Mouse (Mus musculus): ENCODE results near the gene Tmem53. TPM values are rescaled to one million over a fixed set of nuclear protein-coding genes. Genes with fewer than 3 reads are reported as not detected.

Tmem53 gene
- 43.2 and 65.9 TPM in 2 replicates for total RNA-seq (2014; rRNA removed; ENCODE audit: low replicate concordance)
- polyA plus RNA-seq (2015; fragmentation: Nextera tagmentation; extraction: Ambion mirVana): 59.2 and 63.5 TPM in 2 replicates

DNA sequence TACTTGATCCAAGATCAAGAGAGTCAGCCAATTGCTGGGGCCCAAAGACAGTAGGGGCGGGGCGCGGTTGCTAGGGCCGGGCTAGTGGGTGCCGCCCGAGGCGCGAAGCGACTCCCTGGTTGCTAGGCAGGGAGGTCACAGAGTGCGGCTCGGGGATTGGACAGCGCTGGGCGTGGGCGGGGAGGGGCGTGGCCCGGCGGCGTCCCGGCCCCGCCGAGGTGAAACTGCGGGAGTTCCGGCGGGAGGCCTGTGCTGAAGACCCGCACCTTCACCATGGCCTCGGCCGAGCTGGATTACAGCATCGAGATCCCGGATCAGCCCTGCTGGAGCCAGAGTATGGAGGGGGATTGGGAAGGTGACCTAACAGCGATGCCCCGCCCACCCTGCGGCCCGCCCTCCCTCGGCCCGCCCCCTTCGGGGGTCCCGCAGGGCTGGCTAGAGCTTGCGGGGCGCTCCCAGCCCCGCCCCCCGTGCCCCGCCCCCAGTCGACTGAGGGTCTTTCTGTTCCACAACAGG, at the start of gene Tmem53, which contains the start of gene Armh1:
Gene Tmem53, plus strand, starts transcription at position 151 of the 516 bp plus-strand sequence.
Gene Armh1, minus strand, starts transcription at position 325 of the 516 bp plus-strand sequence.
- ATAC-seq (ENCODE audit: insufficient read depth, low read depth) (peak; percentile 98), DNase-seq (ENCODE audit: low spot score) (peak; percentile 93)
- H3K9ac ChIP-seq (replicated peaks; ENCODE audit: low read depth, low read length): peak within 1 kb of the TSS; percentile 73
- H3K4me3 ChIP-seq (ENCODE audit: low read depth, low read length): peak within 1 kb of the TSS; percentile 71
- H3K4me1 ChIP-seq (ENCODE audit: control insufficient read depth, insufficient read depth): peaks cover 26% of the 10 kb centered on the region
- H3K27me3 ChIP-seq (ENCODE audit: control insufficient read depth, insufficient read depth, low read length): no peaks in the 10 kb centered on the region
- no peaks in the 10 kb centered on the region for H3K9me3 ChIP-seq (replicated peaks; ENCODE audit: control insufficient read depth, low read length)
- TF ChIP-seq CTCF (IDR thresholded peaks at IDR 0.05; ENCODE audit: low read depth) (no peak), EP300 (IDR thresholded peaks at IDR 0.05; ENCODE audit: low read depth) (no peak)
- H3K36me3 ChIP-seq (replicated peaks; ENCODE audit: control insufficient read depth, insufficient read depth, low read length): no peaks in the 10 kb centered on the region
- under 1% methylated on average over 36 of the region's 43 CpGs for WGBS
- H3K4me2 ChIP-seq (ENCODE audit: low read depth, low read length): peak within 1 kb of the TSS; percentile 71
- peak within 1 kb of the TSS; percentile 88 for H3K27ac ChIP-seq (ENCODE audit: low read depth)

DNA sequence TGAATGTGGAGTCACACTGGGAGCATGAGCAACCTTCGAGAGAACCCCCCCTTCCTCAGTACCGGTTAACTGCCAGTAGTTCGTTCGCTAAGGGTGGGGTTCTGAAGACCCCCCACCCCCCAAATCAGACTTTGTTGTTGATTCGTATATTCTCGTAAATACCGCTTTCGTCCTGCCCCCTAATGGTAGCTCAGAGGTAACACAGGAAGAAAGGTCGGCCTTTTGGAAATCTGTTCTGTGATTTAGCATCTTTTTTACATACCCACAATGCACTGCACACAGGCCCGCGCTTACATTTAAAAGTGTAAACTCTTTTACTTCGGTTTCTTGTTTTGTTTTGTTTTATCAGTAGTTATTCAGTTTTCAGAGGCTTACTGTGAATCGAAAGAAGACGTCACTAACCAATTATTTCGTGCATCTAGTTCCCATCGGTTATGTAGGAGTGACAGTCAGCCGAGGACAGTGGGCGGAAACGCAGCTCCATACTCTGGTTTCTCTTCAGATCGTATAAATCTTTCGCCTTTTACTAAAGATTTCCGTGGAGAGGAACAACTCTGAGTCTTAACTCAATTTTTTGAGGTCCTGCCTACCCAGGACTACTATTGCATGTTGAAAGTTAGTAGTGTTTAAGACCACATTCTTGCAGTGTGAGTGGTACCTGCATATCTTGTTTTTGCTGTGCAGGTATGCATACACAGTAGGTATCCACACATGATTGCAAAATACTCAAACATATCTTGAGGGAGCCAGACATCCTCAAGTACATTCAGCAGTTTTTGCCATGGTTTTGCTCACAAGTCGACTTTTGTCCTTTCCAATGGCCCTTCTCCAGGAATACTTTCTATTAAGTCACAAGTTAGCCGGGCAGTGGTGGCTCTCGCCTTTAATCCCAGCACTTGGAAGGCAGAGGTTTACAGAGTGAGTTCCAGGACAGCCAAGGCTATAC, 49.4 kb upstream of the Tmem53 start:
- peak overlapping the region; percentile 77 for H3K27ac ChIP-seq (ENCODE audit: low read depth)
- H3K4me1 ChIP-seq (ENCODE audit: control insufficient read depth, insufficient read depth): no peaks in the 10 kb centered on the region
- H3K9ac ChIP-seq (replicated peaks; ENCODE audit: low read depth, low read length): peak overlapping the region; percentile 64
- peak overlapping the region; percentile 40 for H3K4me3 ChIP-seq (ENCODE audit: low read depth, low read length)
- H3K36me3 ChIP-seq (replicated peaks; ENCODE audit: control insufficient read depth, insufficient read depth, low read length): no peaks in the 10 kb centered on the region
- TF ChIP-seq CTCF (IDR thresholded peaks at IDR 0.05; ENCODE audit: low read depth) (peak; percentile 67), EP300 (IDR thresholded peaks at IDR 0.05; ENCODE audit: low read depth) (0 out of 2 replicates have a peak, but pooled peaks have one; percentile 45)
- ATAC-seq (ENCODE audit: insufficient read depth, low read depth) (peak; percentile 77), DNase-seq (ENCODE audit: low spot score) (peak; percentile 89)
- under 1% methylated on average over 25 of the region's 25 CpGs for WGBS
- H3K9me3 ChIP-seq (replicated peaks; ENCODE audit: control insufficient read depth, low read length): no peaks in the 10 kb centered on the region
- H3K4me2 ChIP-seq (ENCODE audit: low read depth, low read length): peak overlapping the region; percentile 62
- H3K27me3 ChIP-seq (ENCODE audit: control insufficient read depth, insufficient read depth, low read length): no peaks in the 10 kb centered on the region

DNA sequence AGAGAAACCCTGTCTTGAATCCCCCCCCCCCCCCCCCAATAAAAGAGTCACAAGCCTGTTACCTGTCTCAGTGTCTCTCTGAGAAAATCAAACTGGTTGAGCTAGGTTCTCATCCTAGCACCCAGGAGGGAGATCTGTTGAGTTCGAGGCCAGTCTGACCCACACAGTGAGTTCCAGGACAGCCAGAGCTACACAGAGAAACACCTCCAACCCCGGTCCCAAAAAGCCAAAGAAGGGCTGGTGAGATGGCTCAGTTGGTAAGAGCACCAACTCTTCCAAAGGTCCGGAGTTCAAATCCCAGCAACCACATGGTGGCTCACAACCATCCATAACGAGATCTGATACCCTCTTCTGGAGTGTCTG, 48.8 kb upstream of the Tmem53 start:
- TF ChIP-seq EP300 (IDR thresholded peaks at IDR 0.05; ENCODE audit: low read depth) (no peak), CTCF (IDR thresholded peaks at IDR 0.05; ENCODE audit: low read depth) (no peak)
- peak overlapping the region; percentile 64; the same call in 1 of the 2 replicates for H3K9ac ChIP-seq (replicated peaks; ENCODE audit: low read depth, low read length)
- no peaks in the 10 kb centered on the region for H3K27me3 ChIP-seq (ENCODE audit: control insufficient read depth, insufficient read depth, low read length)
- no peaks in the 10 kb centered on the region for H3K4me1 ChIP-seq (ENCODE audit: control insufficient read depth, insufficient read depth)
- no peak overlapping the region for H3K4me3 ChIP-seq (ENCODE audit: low read depth, low read length)
- no peaks in the 10 kb centered on the region for H3K36me3 ChIP-seq (replicated peaks; ENCODE audit: control insufficient read depth, insufficient read depth, low read length)
- DNase-seq (ENCODE audit: low spot score): no peak
- no peaks in the 10 kb centered on the region for H3K9me3 ChIP-seq (replicated peaks; ENCODE audit: control insufficient read depth, low read length)
- peak overlapping the region; percentile 62; the same call in 1 of the 2 replicates for H3K4me2 ChIP-seq (ENCODE audit: low read depth, low read length)
- H3K27ac ChIP-seq (ENCODE audit: low read depth): peak overlapping the region; percentile 77; the same call in 1 of the 2 replicates
- WGBS: 67% methylated on average over 4 of the region's 4 CpGs
- no peak for ATAC-seq (ENCODE audit: insufficient read depth, low read depth)

DNA sequence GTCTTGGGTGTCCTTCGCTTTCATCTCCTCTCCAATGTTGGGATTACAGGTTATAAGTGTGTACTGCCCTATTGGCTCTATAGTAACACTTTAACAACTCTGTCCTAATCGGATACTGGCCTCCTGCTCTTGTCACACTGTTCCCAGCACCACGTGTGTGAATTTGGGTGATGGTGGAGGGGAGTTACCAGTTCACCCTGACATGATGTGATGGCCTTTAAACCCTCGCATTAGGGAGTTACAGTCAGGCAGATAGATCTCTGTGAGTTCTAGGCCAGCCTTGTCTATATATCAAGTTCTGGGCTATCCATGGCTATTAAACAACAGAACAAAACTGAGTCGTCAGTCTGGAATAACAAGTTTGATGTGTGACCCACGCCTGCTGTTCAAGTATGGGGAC, 42.2 kb upstream of the Tmem53 start:
- H3K4me3 ChIP-seq (ENCODE audit: low read depth, low read length): no peak overlapping the region

More for the DNA sequence above, 42.2 kb upstream of the Tmem53 start:
- no peak overlapping the region for H3K9ac ChIP-seq (replicated peaks; ENCODE audit: low read depth, low read length)
- H3K27me3 ChIP-seq (ENCODE audit: control insufficient read depth, insufficient read depth, low read length): no peaks in the 10 kb centered on the region
- ATAC-seq (ENCODE audit: insufficient read depth, low read depth): no peak
- DNase-seq (ENCODE audit: low spot score): no peak
- 79% methylated on average over 6 of the region's 6 CpGs for WGBS
- H3K27ac ChIP-seq (ENCODE audit: low read depth): no peak overlapping the region
- no peak overlapping the region for H3K4me2 ChIP-seq (ENCODE audit: low read depth, low read length)
- H3K36me3 ChIP-seq (replicated peaks; ENCODE audit: control insufficient read depth, insufficient read depth, low read length): no peaks in the 10 kb centered on the region
- H3K9me3 ChIP-seq (replicated peaks; ENCODE audit: control insufficient read depth, low read length): no peaks in the 10 kb centered on the region
- TF ChIP-seq CTCF (IDR thresholded peaks at IDR 0.05; ENCODE audit: low read depth) (no peak), EP300 (IDR thresholded peaks at IDR 0.05; ENCODE audit: low read depth) (no peak)
- H3K4me1 ChIP-seq (ENCODE audit: control insufficient read depth, insufficient read depth): no peaks in the 10 kb centered on the region
